Mouse (Mus musculus) intestine, embryonic 15.5 days (tissue): ENCODE measurements around the gene Vps26c. TPM values are rescaled to one million over a fixed set of nuclear protein-coding genes. Genes with fewer than 3 reads are reported as not detected.

Experiments
- polyA plus RNA-seq: library from polyadenylated mRNA; unstranded; fragments of >200 nt; fragmentation: Nextera tagmentation; extraction: Ambion mirVana; gene quantifications from 2 replicates; pipeline ENCODE4 v1.2.1, GENCODE M21; 2015

Gene Vps26c
- polyA plus RNA-seq, 1 experiment from 2014 or later, result 63.1 TPM

Other genes with a start within 250 kb of the Vps26c start
- 7.7 and 8.3 TPM in 2 replicates for gene Hlcs, start 213.3 kb downstream of the Vps26c start, polyA plus RNA-seq
- gene Ripply3, start 198.4 kb downstream of the Vps26c start, polyA plus RNA-seq, result 4.4 and 4.7 TPM in 2 replicates
- 134 and 183 TPM in 2 replicates for gene Ttc3, start 156.2 kb downstream of the Vps26c start, polyA plus RNA-seq
- 120 and 124 TPM in 2 replicates for gene Pigp, start 155.0 kb downstream of the Vps26c start, polyA plus RNA-seq
- gene Dyrk1a, start 43.2 kb upstream of the Vps26c start, polyA plus RNA-seq, result 8.1 and 8.7 TPM in 2 replicates